Mouse (Mus musculus): ENCODE data around the gene Snai1. TPM values are rescaled to one million over a fixed set of nuclear protein-coding genes. Genes with fewer than 3 reads are reported as not detected.

Snai1 gene
- total RNA-seq, 2 experiments from 2014 or later: 0.52 to 0.88 TPM

GRCm38 (mm10) chr2:167546447-167547195 is 8.6 kb downstream of the Snai1 start:
- intact Hi-C loops (cut with DNase I): no loop called here
- DNase-seq (ENCODE audit: low spot score in 2 of 2): no peak

- intact Hi-C loops (cut with DNase I): no loop called here
- no peak for DNase-seq (ENCODE audit: low spot score in 2 of 2)
Observed at GRCm38 (mm10) chr2:167547444-167547843, 9.4 kb downstream of the Snai1 start.

- intact Hi-C loops (cut with DNase I): no loop called here
- no peak for DNase-seq (ENCODE audit: low spot score in 2 of 2)
Observed at GRCm38 (mm10) chr2:167548961-167549360, 11.0 kb downstream of the Snai1 start.

DNA sequence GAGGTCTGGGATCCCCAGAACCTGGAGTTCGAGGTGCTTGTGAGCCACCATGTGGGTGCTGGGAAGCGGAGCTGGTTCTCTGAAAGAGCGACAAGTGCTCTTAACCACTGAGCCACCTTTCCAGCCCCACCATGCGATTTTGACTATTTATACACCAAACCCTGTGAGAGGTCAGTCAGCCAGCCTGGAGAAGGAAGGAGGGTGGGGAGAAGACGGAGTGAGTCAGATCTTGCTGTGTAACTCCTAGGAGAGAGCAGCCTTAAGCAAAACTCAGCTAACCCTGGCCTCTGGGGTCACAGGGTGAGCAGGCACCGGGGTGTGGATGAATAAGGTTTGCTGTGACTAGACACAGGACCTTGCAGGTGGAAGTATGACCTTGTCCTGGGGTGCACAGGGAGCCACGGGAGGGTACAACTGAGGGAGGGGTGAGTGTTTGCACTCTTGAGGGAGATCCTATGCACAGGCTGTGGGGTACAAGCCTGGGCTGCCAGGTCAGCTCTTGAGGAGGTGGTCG is 12.4 kb downstream of the Snai1 start:
- intact Hi-C loops (cut with DNase I): no loop called here
- DNase-seq (ENCODE audit: low spot score in 2 of 2): no peak

DNA sequence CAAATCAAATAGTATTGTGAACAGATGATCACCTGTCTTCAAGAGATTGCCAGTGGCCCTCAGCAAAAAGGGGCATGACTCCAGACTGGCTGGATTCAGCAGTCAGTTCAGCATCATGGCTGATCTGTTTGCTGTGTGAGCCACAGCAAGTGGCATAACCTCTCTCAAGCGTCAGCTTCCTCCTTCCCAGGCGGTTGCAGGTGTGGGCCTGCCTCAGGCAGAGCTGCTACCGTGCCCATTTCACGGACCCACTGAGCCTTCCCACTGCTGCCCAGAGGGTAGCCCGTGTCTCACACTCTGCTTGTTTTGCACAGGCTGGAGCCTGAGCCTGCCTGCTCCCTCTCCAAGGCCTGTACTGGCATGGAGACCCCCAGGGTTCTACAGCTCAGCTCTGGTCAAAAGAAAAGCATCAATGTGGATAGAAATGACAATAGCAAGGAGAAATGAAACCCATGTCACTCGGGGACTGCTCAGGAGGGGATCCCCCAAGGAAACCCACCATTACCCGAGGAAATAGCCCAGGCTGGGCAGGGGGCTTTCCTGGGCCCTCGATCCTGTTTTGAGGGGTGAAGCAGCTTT is 13.4 kb downstream of the Snai1 start:
- intact Hi-C loops (cut with DNase I): no loop called here
- no peak for DNase-seq (ENCODE audit: low spot score in 2 of 2)

DNA sequence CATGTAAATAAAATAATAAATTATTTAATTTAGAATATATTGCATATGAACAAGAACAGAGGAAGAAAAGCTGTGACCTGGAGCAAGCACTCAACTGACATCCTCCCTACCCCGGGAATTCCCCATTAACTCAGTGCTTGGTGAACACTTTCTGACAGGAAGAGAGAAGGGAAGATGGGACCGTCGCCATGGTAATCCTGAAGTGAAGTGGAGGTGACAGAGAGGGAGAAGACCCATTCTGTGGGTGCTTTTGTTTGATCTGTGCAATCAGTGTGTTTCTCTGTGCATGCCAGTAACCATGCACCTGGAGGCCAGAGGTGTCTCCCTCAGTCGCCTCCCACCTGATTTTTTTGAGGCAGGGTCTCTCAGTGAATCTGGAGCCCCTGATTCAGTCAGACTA is 14.3 kb downstream of the Snai1 start:
- no peak for DNase-seq (ENCODE audit: low spot score in 2 of 2)
- intact Hi-C loops (cut with DNase I): no loop called here

DNA sequence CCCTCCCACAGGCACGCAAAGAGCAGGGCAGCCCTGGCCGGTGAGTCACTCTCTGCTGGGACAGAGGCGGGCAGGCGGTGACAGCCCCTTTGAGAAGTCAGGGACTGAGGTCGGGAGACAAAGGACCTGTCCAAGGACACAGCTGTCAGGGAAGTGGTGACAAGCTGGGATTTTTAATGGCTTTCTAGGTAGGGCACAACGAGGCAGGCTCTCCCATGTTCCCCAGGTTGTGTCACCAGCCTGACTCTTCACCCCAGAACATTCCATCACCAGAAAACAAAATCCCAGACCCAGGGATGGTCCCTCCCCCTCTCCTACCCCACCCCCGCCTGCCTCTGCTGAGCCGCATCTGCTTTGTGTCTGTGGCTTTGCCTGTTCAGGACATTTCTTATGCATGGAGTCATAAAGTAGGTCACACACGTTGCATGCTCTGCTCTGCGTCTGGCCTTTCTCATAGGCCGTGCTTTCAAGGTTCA is 15.0 kb downstream of the Snai1 start:
- no peak for DNase-seq (ENCODE audit: low spot score in 2 of 2)
- intact Hi-C loops (cut with DNase I): no loop called here

DNA sequence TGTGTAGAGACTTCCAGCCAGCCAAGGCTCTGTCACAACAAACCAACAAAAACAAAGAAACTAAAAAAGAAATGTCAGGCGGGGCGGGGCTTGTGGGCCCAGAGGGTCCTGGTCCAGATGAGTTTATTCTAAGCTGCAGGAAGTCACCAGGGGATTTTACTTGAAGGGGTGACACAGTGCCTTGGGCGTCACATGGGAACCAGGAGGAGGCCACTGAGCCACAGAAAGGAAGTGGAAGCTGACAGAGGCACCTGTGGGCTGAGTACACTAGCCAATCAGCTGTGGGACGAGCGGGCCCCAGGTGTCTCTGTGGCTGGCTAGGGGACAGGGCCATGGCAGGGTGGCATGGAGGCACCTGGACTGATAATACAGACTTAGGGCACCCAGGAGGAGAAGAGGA is 17.8 kb downstream of the Snai1 start:
- no peak for DNase-seq (ENCODE audit: low spot score in 2 of 2)
- intact Hi-C loops (cut with DNase I): no loop called here

DNA sequence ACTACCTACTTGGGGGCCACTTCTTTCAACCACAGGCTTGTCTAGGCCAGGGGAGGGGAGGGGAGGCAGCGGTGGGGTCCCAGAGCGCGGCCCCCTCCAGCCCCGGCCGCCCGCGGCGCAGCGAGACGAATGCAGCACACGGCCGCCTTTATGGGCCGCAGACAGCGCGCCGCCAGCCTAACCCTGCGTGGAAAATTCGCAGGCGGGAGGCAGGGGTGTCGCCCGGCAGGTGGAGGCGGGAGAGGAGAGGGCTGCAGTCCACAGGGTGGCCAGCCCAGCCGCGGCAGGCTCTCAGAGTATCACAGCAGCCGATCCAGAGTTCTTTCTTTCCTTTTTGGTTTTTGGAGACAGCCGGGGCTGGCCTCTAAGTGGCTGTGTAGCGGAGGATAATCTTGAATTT is 21.4 kb downstream of the Snai1 start:
- no peak for DNase-seq (ENCODE audit: low spot score in 2 of 2)
- intact Hi-C loops (cut with DNase I): no loop called here

GRCm38 (mm10) chr2:167562101-167562500 is 24.1 kb downstream of the Snai1 start:
- no peak for DNase-seq (ENCODE audit: low spot score in 2 of 2)
- intact Hi-C loops (cut with DNase I): no loop called here

DNA sequence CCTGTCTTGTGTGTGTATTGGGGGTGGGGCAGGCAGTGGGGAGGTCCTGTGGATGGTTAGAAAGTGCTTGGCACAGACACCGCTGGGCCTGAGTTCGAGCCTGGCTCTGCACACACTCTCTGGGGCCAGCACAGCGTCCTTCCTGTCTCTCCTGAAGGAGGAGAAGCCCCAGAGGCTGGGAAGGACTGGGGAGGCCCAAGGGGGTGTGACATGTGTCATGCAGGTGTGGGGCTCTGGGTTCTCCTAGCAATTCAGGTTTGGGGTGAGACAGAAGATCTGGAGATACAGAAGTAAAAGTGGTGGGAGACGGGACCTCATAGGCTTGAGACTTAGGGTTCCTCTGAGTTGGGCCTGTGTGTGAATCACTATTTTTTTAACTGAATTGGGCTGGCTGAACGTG is 25.0 kb downstream of the Snai1 start:
- no peak for DNase-seq (ENCODE audit: low spot score in 2 of 2)
- intact Hi-C loops (cut with DNase I): no loop called here

DNA sequence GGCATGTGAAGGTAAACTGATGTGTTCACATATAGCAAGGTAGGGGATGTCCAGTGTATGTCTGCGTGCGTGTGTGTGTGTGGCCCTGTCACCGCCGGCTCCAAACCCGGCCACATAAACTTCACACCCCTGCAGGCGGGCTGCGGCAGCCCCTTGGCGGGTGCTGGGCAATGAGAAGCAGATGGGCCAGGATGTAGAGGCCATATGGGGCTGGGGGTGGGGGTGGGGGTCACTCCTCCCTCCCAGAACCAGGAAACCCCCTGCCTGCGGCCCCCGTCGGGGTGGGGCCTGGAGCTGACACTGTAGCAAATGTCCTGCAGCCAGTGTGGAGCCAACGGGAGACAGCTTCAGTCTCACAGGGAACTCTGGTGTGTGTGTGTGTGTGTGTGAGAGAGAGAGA is 25.7 kb downstream of the Snai1 start:
- intact Hi-C loops (cut with DNase I): no loop called here
- no peak for DNase-seq (ENCODE audit: low spot score in 2 of 2)

- intact Hi-C loops (cut with DNase I): no loop called here
- DNase-seq (ENCODE audit: low spot score in 2 of 2): no peak
Observed at GRCm38 (mm10) chr2:167564551-167565311, 26.7 kb downstream of the Snai1 start.

GRCm38 (mm10) chr2:167565312-167565656 is 27.3 kb downstream of the Snai1 start:
- DNase-seq (ENCODE audit: low spot score in 2 of 2): no peak
- intact Hi-C loops (cut with DNase I): no loop called here

GRCm38 (mm10) chr2:167565682-167566081 is 27.7 kb downstream of the Snai1 start:
- intact Hi-C loops (cut with DNase I): no loop called here
- no peak for DNase-seq (ENCODE audit: low spot score in 2 of 2)

DNA sequence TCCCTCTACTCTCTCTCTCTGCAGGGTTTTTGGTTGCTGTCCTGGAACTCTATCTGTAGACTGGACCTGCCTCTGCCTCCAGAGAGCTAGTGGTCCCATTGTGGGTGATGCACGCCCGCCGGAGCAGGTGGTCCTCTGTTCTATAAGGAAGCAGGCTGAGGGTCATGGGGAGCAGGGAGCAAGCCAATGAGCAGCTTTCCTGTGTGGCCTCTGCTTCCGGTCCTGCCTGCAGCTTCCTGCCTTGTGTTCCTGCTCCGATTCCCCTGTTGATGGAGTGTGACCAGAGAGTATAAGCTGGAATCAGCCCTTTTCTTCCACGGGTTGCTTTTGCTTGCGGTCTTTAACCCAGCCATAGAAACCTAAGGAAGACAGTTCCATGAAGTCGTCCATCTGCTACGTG is 30.1 kb downstream of the Snai1 start:
- no peak for DNase-seq (ENCODE audit: low spot score in 2 of 2)
- intact Hi-C loops (cut with DNase I): no loop called here

GRCm38 (mm10) chr2:167569934-167570651 is 32.1 kb downstream of the Snai1 start:
- intact Hi-C loops (cut with DNase I): no loop called here
- peak in 1 of 2 experiments; percentile 31 for DNase-seq (ENCODE audit: low spot score in 2 of 2)

GRCm38 (mm10) chr2:167570815-167571214 is 32.8 kb downstream of the Snai1 start:
- intact Hi-C loops (cut with DNase I): no loop called here

DNA sequence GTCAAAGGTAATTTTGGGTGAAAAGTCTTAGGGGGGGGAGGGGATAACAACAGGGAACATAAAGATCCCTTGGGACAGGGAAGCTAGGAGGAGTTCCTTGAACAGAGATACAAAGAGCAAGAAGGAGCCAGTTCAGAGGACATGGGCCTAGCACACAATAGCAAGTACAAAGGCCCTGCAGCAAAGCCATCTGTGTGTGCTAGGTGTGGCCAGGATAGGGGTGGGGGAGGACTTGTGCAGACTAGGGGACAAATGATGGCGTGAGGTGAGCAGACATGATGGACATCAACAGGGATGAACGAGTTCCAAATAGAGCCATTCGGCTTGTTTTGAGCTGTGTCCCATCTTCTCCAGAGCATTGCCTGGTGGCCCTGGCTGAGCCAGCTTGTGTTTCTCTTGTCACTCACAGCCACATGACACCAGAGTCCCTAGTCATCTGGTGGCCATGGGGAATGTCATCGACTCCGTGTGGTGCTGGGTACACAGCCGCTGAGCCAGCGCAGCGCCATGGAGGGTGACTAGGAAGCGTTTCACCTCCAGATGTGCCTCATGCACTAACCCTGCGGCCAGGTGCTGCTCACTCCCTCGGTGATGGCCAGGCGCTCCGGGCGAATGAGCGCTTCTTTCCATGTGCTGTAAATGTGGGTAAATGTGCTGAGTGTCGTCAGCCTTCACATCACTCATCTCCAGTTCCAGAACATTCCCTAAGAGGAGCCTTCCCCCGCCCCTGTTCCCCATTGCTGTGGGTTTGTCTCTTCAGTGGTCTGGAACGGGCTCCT is 33.6 kb downstream of the Snai1 start:
- intact Hi-C loops (cut with DNase I): no loop called here
- no peak for DNase-seq (ENCODE audit: low spot score in 2 of 2)

More at GRCm38 (mm10) chr2:167570815-167571214, 32.8 kb downstream of the Snai1 start:
- no peak for DNase-seq (ENCODE audit: low spot score in 2 of 2)

Measured in left cerebral cortex, postnatal 36 days (tissue).